Mouse (Mus musculus) myocyte (in vitro differentiated cells): ENCODE measurements at regions not wholly inside any gene's neighbourhood (a gene's known extent, or its start where the extent isn't known, plus 50 kb on each side); places are given as distances from the start of the nearest gene placed in this dataset.

ENCODE experiments used
- H3K27me3 ChIP-seq: one replicate; pipeline ENCODE4 v1.6.1; 2011; ENCODE audit not compliant: control insufficient read depth, insufficient read depth, insufficient read length
- H3K36me3 ChIP-seq: one replicate; pipeline ENCODE4 v1.6.1; 2011; ENCODE audit not compliant: control insufficient read depth, insufficient read depth
- H3K4me2 ChIP-seq: one replicate; pipeline ENCODE4 v1.6.1; 2011; ENCODE audit warnings: low read depth, control low read depth
- H3K4me3 ChIP-seq: one replicate; pipeline ENCODE4 v1.5.1; 2011; ENCODE audit warnings: mild to moderate bottlenecking, control low read depth, moderate library complexity
- H3K79me2 ChIP-seq: one replicate; pipeline ENCODE4 v1.6.1; 2011; ENCODE audit not compliant: control insufficient read depth, insufficient read depth
- H3ac ChIP-seq: one replicate; pipeline ENCODE4 v1.6.1; 2011; ENCODE audit not compliant: control insufficient read depth, insufficient read length
- CEBPB ChIP-seq: IDR thresholded peaks from 2 replicates; pipeline ENCODE4 v1.6.1; 2011; ENCODE audit warnings: mild to moderate bottlenecking, moderate library complexity; ENCODE audit not compliant: poor library complexity, insufficient read depth, severe bottlenecking
- E2F4 ChIP-seq: IDR thresholded peaks from one replicate; pipeline ENCODE4 v1.6.1; 2011; ENCODE audit warnings: mild to moderate bottlenecking, control low read depth, moderate library complexity; ENCODE audit not compliant: insufficient read depth
- MAX ChIP-seq: IDR thresholded peaks from one replicate; pipeline ENCODE4 v1.6.1; 2011; ENCODE audit warnings: low read depth, mild to moderate bottlenecking, control low read depth
- MYOD1 ChIP-seq, 3 experiments: IDR thresholded peaks; one replicate each; pipeline ENCODE4 v1.6.1; 2011; ENCODE audit warnings: control low read depth in 2 of 3, low read depth in 2 of 3, mild to moderate bottlenecking in 2 of 3, moderate library complexity in 1 of 3; ENCODE audit not compliant: insufficient read length in 2 of 3, control insufficient read depth in 1 of 3
- MYOG ChIP-seq, 3 experiments: IDR thresholded peaks; one replicate each; pipeline ENCODE4 v1.6.1; 2011; ENCODE audit warnings: control low read depth in 2 of 3, low read depth in 2 of 3, mild to moderate bottlenecking in 2 of 3; ENCODE audit not compliant: insufficient read length in 2 of 3, control insufficient read depth in 1 of 3, insufficient read depth in 1 of 3
- POLR2A ChIP-seq: IDR thresholded peaks from one replicate; pipeline ENCODE4 v1.6.1; 2011; ENCODE audit warnings: low read depth, mild to moderate bottlenecking, control low read depth, moderate library complexity; ENCODE audit not compliant: insufficient read length
- POLR2AphosphoS2 ChIP-seq: IDR thresholded peaks from one replicate; pipeline ENCODE4 v1.6.1; 2011; ENCODE audit warnings: low read depth, control low read depth; ENCODE audit not compliant: insufficient read length
- REST ChIP-seq: IDR thresholded peaks from one replicate; pipeline ENCODE4 v1.6.1; 2011; ENCODE audit warnings: mild to moderate bottlenecking, control low read depth, moderate library complexity; ENCODE audit not compliant: insufficient read depth, insufficient read length
- SRF ChIP-seq: IDR thresholded peaks from one replicate; pipeline ENCODE4 v1.6.1; 2011; ENCODE audit warnings: low read depth; ENCODE audit not compliant: control insufficient read depth, insufficient read length
- TCF12 ChIP-seq: IDR thresholded peaks from one replicate; pipeline ENCODE4 v1.6.1; 2011; ENCODE audit warnings: mild to moderate bottlenecking, control low read depth; ENCODE audit not compliant: poor library complexity, insufficient read depth, severe bottlenecking
- TCF3 ChIP-seq: IDR thresholded peaks from one replicate; pipeline ENCODE4 v1.6.1; 2011; ENCODE audit warnings: low read depth, control low read depth; ENCODE audit not compliant: insufficient read length
- USF1 ChIP-seq: IDR thresholded peaks from one replicate; pipeline ENCODE4 v1.6.1; 2011; ENCODE audit warnings: low read depth, mild to moderate bottlenecking, control low read depth, moderate library complexity

GRCm38 (mm10) chr11:56338511-56338910 is 297.7 kb upstream of the Nmur2 start:
- Histone ChIP-seq H3K27me3 (no peaks in the 10 kb centered on the region), H3K4me3 (no peak overlapping the region), H3K79me2 (no peaks in the 10 kb centered on the region), H3K36me3 (no peaks in the 10 kb centered on the region), H3ac (no peak overlapping the region), H3K4me2 (no peak overlapping the region)
- TF ChIP-seq E2F4 = no peak
- TF ChIP-seq USF1 = no peak
- no peak for TF ChIP-seq CEBPB
- no peak for TF ChIP-seq SRF
- TF ChIP-seq REST = no peak
- no peak for TF ChIP-seq MYOD1 (IDR thresholded peaks at IDR 0.05; ENCODE audit: control insufficient read depth in 1 of 3, insufficient read length in 2 of 3, low read depth in 2 of 3)
- no peak for TF ChIP-seq MYOG (IDR thresholded peaks at IDR 0.05; ENCODE audit: control insufficient read depth in 1 of 3, insufficient read depth in 1 of 3, insufficient read length in 2 of 3, low read depth in 2 of 3)
- no peak for TF ChIP-seq TCF12
- no peak for TF ChIP-seq POLR2A
- no peak for TF ChIP-seq MAX
- TF ChIP-seq POLR2AphosphoS2 = no peak
- no peak for TF ChIP-seq TCF3

GRCm38 (mm10) chr11:56335937-56336336 is 295.1 kb upstream of the Nmur2 start:
- no peak overlapping the region for H3K4me2 ChIP-seq
- no peaks in the 10 kb centered on the region for H3K27me3 ChIP-seq
- H3K4me3 ChIP-seq = no peak overlapping the region
- TF ChIP-seq POLR2A = no peak
- no peak for TF ChIP-seq TCF12
- no peak for TF ChIP-seq USF1
- no peak for TF ChIP-seq MYOG (IDR thresholded peaks at IDR 0.05; ENCODE audit: control insufficient read depth in 1 of 3, insufficient read depth in 1 of 3, insufficient read length in 2 of 3, low read depth in 2 of 3)
- TF ChIP-seq MAX = no peak
- H3K36me3 ChIP-seq = no peaks in the 10 kb centered on the region
- H3K79me2 ChIP-seq = no peaks in the 10 kb centered on the region
- H3ac ChIP-seq = no peak overlapping the region

GRCm38 (mm10) chr11:56320293-56320692 is 279.5 kb upstream of the Nmur2 start:
- TF ChIP-seq E2F4 = no peak
- TF ChIP-seq REST = no peak
- TF ChIP-seq MYOD1 (IDR thresholded peaks at IDR 0.05; ENCODE audit: control insufficient read depth in 1 of 3, insufficient read length in 2 of 3, low read depth in 2 of 3) = no peak
- TF ChIP-seq SRF = no peak
- Histone ChIP-seq H3K36me3 (no peaks in the 10 kb centered on the region), H3K4me2 (no peak overlapping the region)

DNA sequence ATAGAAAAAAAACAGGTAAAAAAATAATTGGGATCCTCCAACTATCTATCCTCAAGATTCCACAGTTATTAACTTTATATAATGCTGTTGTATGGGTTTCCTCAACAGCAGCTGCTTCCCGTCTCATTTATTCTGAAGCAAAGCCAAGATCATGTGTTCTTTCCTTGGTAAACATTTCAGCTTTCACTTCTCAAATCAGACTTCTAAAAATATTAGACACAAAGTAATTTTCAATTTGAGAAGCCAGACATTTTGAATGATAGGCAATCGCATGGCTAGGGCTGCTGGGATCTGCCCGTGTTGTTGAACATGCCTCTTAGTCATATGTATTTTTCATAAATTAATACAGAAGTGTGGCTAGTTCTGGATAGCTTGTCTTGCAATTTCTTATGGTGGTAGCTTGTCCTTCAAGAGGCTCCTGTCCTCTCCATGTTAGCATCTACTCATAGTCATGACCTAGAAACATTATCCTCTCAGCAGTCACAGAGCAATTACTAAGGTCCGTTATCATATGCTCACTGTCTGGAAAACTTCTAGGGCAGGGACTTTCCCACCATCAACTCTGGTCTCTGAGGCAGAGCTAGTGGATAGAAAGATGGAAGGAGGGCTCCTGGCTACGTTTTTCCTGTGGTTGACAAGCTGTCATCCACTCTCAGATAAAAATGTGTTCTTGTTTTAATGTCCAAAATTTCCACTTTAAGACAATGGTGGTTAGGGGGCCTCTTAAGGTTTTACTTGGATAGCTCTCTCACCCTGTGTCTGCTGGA is 274.6 kb upstream of the Nmur2 start:
- Histone ChIP-seq H3K4me2 (no peak overlapping the region), H3K27me3 (no peaks in the 10 kb centered on the region), H3K4me3 (no peak overlapping the region), H3ac (no peak overlapping the region), H3K36me3 (no peaks in the 10 kb centered on the region), H3K79me2 (no peaks in the 10 kb centered on the region)
- TF ChIP-seq TCF12 (no peak), MYOG (IDR thresholded peaks at IDR 0.05; ENCODE audit: control insufficient read depth in 1 of 3, insufficient read depth in 1 of 3, insufficient read length in 2 of 3, low read depth in 2 of 3) (no peak), CEBPB (no peak), USF1 (no peak), E2F4 (no peak), MAX (no peak), MYOD1 (IDR thresholded peaks at IDR 0.05; ENCODE audit: control insufficient read depth in 1 of 3, insufficient read length in 2 of 3, low read depth in 2 of 3) (no peak), REST (no peak), POLR2AphosphoS2 (no peak), SRF (no peak), TCF3 (no peak), POLR2A (no peak)

More at GRCm38 (mm10) chr11:56320293-56320692, 279.5 kb upstream of the Nmur2 start:
- Histone ChIP-seq H3K79me2 (no peaks in the 10 kb centered on the region), H3K27me3 (no peaks in the 10 kb centered on the region), H3ac (no peak overlapping the region), H3K4me3 (no peak overlapping the region)

DNA sequence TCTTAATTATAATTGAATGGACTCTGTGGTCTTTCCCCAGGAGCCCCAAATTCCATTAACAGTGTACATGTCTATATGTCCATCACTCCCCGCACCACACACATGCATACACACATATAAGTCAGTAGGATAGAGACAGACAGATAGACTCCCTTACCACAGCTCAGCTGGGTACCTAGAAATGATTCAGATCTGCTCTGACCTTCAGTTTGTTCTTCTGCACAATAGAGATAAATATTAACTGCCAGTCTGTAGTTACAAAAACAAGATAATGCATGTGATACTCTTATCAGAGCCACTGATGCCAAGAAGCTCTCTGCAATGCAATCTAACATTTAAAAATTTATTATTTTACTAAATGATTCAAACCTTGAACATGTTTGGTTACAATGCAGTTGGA is 268.7 kb upstream of the Nmur2 start:
- H3K4me2 ChIP-seq = no peak overlapping the region
- H3K79me2 ChIP-seq = no peaks in the 10 kb centered on the region
- no peak for TF ChIP-seq SRF
- TF ChIP-seq MAX = no peak
- no peak for TF ChIP-seq E2F4
- TF ChIP-seq TCF3 = no peak
- TF ChIP-seq POLR2A = no peak
- TF ChIP-seq USF1 = no peak
- TF ChIP-seq MYOG (IDR thresholded peaks at IDR 0.05; ENCODE audit: control insufficient read depth in 1 of 3, insufficient read depth in 1 of 3, insufficient read length in 2 of 3, low read depth in 2 of 3) = no peak
- no peak for TF ChIP-seq REST
- TF ChIP-seq TCF12 = no peak
- no peak for TF ChIP-seq CEBPB
- no peak for TF ChIP-seq MYOD1 (IDR thresholded peaks at IDR 0.05; ENCODE audit: control insufficient read depth in 1 of 3, insufficient read length in 2 of 3, low read depth in 2 of 3)
- no peak for TF ChIP-seq POLR2AphosphoS2
- H3K4me3 ChIP-seq = no peak overlapping the region
- H3K27me3 ChIP-seq = no peaks in the 10 kb centered on the region
- H3ac ChIP-seq = no peak overlapping the region
- H3K36me3 ChIP-seq = no peaks in the 10 kb centered on the region
